7 mouse cellular contexts compared by ENCODE assay signal in genomic region chr5:32133549-32134004, GRCm38 (mm10). TPM values are rescaled to one million over a fixed set of nuclear protein-coding genes. Genes with fewer than 3 reads are reported as not detected.
A peak's percentile ranks its signal among the peaks of the same experiment; 100 is the strongest.
DNase-seq lines count a peak whose midpoint lies in the region; ATAC-seq and TF ChIP-seq lines count a peak whose summit lies in the region.

No protein-coding gene starts in this region.

- WGBS in embryonic facial prominence, embryonic 10.5 days = under 1% methylated on average over 20 of the region's 20 CpGs
- under 1% methylated on average over 20 of the region's 20 CpGs for WGBS in limb, embryonic 10.5 days
- under 1% methylated on average over 20 of the region's 20 CpGs for WGBS in midbrain, embryonic 13.5 days
- 1% methylated on average over 20 of the region's 20 CpGs for WGBS in small intestine, adult 2 months

- peak overlapping the region; percentile 83 for H3K27ac ChIP-seq in embryonic facial prominence, embryonic 10.5 days (replicated peaks)
- H3K27ac ChIP-seq in limb, embryonic 10.5 days = peak overlapping the region; percentile 82
- no peak overlapping the region for H3K27ac ChIP-seq in midbrain, embryonic 13.5 days
- H3K27ac ChIP-seq in small intestine, adult 2 months (ENCODE audit: insufficient read depth, low read depth, low read length) = peak overlapping the region; percentile 99

- TF ChIP-seq CTCF in small intestine, adult 2 months (IDR thresholded peaks at IDR 0.05; ENCODE audit: extremely low read depth, insufficient read length, insufficient replicate concordance, low read depth, low read length) = no peak

- peak overlapping the region; percentile 76 for H3K4me3 ChIP-seq in embryonic facial prominence, embryonic 10.5 days
- H3K4me3 ChIP-seq in limb, embryonic 10.5 days = peak overlapping the region; percentile 69
- peak overlapping the region; percentile 60 for H3K4me3 ChIP-seq in midbrain, embryonic 13.5 days (replicated peaks)
- peak overlapping the region; percentile 63 for H3K4me3 ChIP-seq in small intestine, adult 2 months (ENCODE audit: low read depth, low read length)

- no peak for ATAC-seq in midbrain, embryonic 13.5 days

- peaks cover 80% of the 10 kb centered on the region for H3K27me3 ChIP-seq in embryonic facial prominence, embryonic 10.5 days (replicated peaks; ENCODE audit: low read depth, poor library complexity, severe bottlenecking)
- H3K27me3 ChIP-seq in limb, embryonic 10.5 days (ENCODE audit: low read depth, poor library complexity, severe bottlenecking) = peaks cover 66% of the 10 kb centered on the region
- peaks cover 96% of the 10 kb centered on the region for H3K27me3 ChIP-seq in midbrain, embryonic 13.5 days
- no peaks in the 10 kb centered on the region for H3K27me3 ChIP-seq in small intestine, adult 2 months (ENCODE audit: control insufficient read depth, insufficient read depth, low read length)

- no peaks in the 10 kb centered on the region for H3K9me3 ChIP-seq in embryonic facial prominence, embryonic 10.5 days
- H3K9me3 ChIP-seq in limb, embryonic 10.5 days (replicated peaks) = no peaks in the 10 kb centered on the region
- no peaks in the 10 kb centered on the region for H3K9me3 ChIP-seq in midbrain, embryonic 13.5 days

- peaks cover 65% of the 10 kb centered on the region for H3K4me1 ChIP-seq in embryonic facial prominence, embryonic 10.5 days
- peaks cover 52% of the 10 kb centered on the region for H3K4me1 ChIP-seq in limb, embryonic 10.5 days
- peaks cover 30% of the 10 kb centered on the region for H3K4me1 ChIP-seq in midbrain, embryonic 13.5 days (replicated peaks)
- H3K4me1 ChIP-seq in small intestine, adult 2 months (ENCODE audit: control insufficient read depth, insufficient read depth, insufficient read length, low read length) = peaks cover 3% of the 10 kb centered on the region; the same call in 1 of the 2 replicates

- H3K4me2 ChIP-seq in midbrain, embryonic 13.5 days (replicated peaks) = peak overlapping the region; percentile 88

- TF ChIP-seq POLR2A in small intestine, adult 2 months (IDR thresholded peaks at IDR 0.05; ENCODE audit: low read depth, low read length) = peak; percentile 88

- peak overlapping the region; percentile 66 for H3K9ac ChIP-seq in midbrain, embryonic 13.5 days (replicated peaks)

- H3K36me3 ChIP-seq in embryonic facial prominence, embryonic 10.5 days (replicated peaks) = no peaks in the 10 kb centered on the region
- H3K36me3 ChIP-seq in limb, embryonic 10.5 days = no peaks in the 10 kb centered on the region
- H3K36me3 ChIP-seq in midbrain, embryonic 13.5 days = no peaks in the 10 kb centered on the region
- H3K36me3 ChIP-seq in small intestine, adult 2 months (ENCODE audit: control insufficient read depth, insufficient read depth, low read length) = no peaks in the 10 kb centered on the region

- peak; percentile 72 to 76 for DNase-seq in adrenal gland, adult 18-20 months (ENCODE audit: low spot score in 2 of 2)
- DNase-seq in embryonic facial prominence, embryonic 10.5 days (ENCODE audit: low spot score) = peak; percentile 64
- DNase-seq in heart, adult 18-20 months = peak; percentile 89 to 94
- DNase-seq in kidney, adult 18-20 months = peak; percentile 70
- peak; percentile 70 for DNase-seq in limb, embryonic 10.5 days (ENCODE audit: low spot score)

RNA-seq across cellular contexts. Expression of gene Fosl2, which starts 2.0 kb away (rescaled TPM):
- 100 to 1,000 TPM; 188 to 364 TPM for total RNA-seq in adrenal gland, adult 18-20 months (2021)
- 0.50 and 0.67 TPM in 2 replicates for polyA plus RNA-seq in embryonic facial prominence, embryonic 10.5 days (2016; fragmentation: Nextera tagmentation; extraction: Ambion mirVana)
- total RNA-seq in heart, adult 18-20 months (2021) = 10 to 100 TPM; 21.0 to 21.2 TPM
- 0.48 and 0.63 TPM in 2 replicates for polyA plus RNA-seq in limb, embryonic 10.5 days (2016; fragmentation: Nextera tagmentation; extraction: Ambion mirVana)
- polyA plus RNA-seq in midbrain, embryonic 13.5 days (2015; fragmentation: Nextera tagmentation; extraction: Ambion mirVana) = 0.26 and 0.35 TPM in 2 replicates
- polyA plus RNA-seq in small intestine, adult 2 months (2012; rRNA removed) = 34.9 and 116 TPM in 2 replicates

Comparison
In these comparisons a context has a peak if more than half of its experiments do, and no peak if none do; other contexts are left out.
1. RNA of gene Fosl2, which starts 2.0 kb away (polyA plus RNA-seq): 34.9 to 116 TPM in small intestine, adult 2 months; 0.48 to 0.63 TPM in limb, embryonic 10.5 days, 0.50 to 0.67 TPM in embryonic facial prominence, embryonic 10.5 days and 0.26 to 0.35 TPM in midbrain, embryonic 13.5 days; every median in the first group is over 10 times any median in the second.
2. Peak in every context shown above with its lines, with median percentiles within 50 percentile points of each other: DNase-seq and H3K4me3 ChIP-seq.